Mouse (Mus musculus) common myeloid progenitor, adult 5-6 weeks (primary cell): ENCODE measurements around the gene Drg1. TPM values are rescaled to one million over a fixed set of nuclear protein-coding genes. Genes with fewer than 3 reads are reported as not detected.

Experiments used
- ATAC-seq: replicated peaks from 2 replicates; pipeline ENCODE4 v1.8.0; 2016; ENCODE audit warnings: low read depth, mild to moderate bottlenecking, moderate TSS enrichment, inconsistent platforms; ENCODE audit not compliant: poor library complexity, severe bottlenecking
- total RNA-seq: library from RNA; stranded (forward); fragments of 200-1000, 187-1606 nt; gene quantifications from 2 replicates; pipeline ENCODE4 v1.2.3, GENCODE M21; 2017

The Drg1 gene
- total RNA-seq, 1 experiment from 2014 or later: 277 TPM

DNA sequence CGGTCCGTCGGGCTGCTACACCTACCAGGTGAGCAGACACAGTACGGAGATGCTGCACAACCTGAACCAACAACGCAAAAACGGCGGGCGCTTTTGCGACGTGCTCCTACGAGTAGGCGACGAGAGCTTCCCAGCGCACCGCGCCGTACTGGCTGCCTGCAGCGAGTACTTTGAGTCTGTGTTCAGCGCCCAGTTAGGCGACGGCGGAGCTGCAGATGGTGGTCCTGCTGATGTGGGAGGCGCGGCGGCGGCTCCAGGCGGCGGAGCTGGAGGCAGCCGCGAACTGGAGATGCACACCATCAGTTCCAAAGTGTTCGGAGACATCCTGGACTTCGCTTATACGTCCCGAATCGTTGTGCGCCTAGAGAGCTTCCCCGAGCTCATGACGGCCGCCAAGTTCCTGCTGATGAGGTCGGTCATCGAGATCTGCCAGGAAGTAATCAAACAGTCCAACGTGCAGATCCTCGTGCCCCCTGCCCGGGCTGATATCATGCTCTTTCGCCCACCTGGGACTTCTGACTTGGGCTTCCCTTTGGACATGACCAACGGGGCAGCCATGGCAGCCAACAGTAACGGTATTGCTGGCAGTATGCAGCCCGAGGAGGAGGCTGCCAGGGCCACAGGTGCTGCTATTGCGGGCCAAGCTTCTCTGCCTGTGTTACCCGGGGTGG lies 24.6 kb upstream of the Drg1 start:
- no peak for ATAC-seq

GRCm38 (mm10) chr11:3289803-3290639 lies 23.8 kb upstream of the Drg1 start:
- ATAC-seq: peak; percentile 19

DNA sequence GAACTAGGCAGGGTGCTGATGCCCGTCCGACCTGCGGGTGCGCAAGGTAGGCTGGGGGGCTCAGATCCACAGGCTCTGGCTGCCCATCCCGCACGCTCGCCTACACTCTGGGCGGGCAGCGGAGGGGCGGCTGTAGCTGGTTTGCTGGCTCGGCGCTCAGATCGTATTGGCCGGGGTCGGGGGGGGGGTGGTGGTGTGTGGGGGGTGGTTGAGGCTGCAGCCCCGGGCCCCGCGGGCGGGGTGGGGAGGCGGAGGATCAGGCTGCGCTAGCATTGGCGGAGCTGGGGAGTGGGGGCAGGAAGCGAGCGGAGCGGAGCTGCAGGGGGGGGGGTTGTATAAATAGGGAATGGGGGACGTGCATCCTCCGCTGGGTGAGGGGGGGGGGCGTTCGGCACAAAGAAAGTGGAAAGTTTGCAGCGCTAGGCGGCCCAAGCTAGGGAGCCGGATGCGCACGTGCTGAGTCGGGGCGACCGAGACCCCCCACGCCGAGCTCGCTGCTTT lies 23.1 kb upstream of the Drg1 start:
- ATAC-seq: peak; percentile 30

DNA sequence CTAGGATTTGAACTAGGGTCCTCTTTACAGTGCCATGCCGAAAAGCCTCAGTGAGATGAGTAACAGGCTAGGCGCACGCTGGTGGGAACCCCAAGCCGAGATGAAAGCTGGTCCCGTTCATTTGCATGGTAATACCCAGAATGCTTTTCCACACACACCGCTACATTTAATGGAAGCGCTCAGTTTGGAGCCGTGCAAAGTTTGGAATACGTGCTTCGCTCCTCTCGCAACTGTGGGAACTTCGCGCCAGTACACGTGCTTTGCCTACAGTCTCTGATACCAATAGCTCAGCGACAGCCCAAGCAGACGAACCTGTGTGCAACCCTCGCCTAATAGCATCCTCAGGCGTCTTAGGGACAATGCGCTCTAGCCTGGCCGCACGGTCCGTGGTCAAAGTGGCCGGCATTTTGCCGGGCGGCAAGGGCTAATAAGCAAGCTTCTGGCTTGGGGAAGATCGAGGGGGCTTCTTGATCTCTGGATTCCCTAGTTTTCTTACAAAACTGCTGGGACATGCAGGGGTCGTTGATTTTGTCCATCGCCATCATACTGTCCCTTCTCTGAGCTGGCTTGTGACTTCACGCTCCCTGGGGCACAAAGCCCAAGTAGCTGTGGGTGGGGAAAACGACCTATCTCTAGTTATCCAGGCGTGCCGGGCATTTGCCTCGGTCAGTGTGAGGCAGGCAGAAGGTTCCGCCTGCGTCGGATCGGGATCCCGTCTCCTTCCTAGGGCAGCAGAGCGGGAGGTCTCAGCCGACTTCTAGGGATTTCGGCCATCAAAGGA lies 22.5 kb upstream of the Drg1 start, which contains the start of gene Patz1:
Gene Patz1, plus strand, starts transcription at position 354 of the 781 bp plus-strand sequence.
- ATAC-seq: peak; percentile 15

- ATAC-seq: no peak
These were observed 21.7 kb upstream of the Drg1 start for GRCm38 (mm10) chr11:3287921-3288320.

- no peak for ATAC-seq
These were observed 20.9 kb upstream of the Drg1 start for GRCm38 (mm10) chr11:3287131-3287530.

DNA sequence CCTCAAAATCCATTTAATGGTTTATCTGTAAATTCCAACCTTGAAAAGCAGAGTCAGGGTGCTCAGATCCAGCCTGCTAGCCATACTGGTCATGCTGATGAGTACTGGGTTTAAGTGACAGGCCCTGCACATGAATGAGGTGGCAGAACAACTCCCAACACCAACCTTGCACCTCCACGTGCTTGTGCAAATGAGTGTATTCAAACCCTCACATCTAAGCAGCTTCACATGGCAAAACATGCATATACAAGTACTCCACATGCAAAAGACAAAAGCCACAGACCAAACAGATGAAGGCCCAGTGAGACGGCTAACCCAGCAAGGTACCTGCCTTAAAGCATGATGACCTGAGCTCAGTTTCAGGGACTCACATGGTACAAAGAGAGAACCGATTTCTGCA lies 19.7 kb upstream of the Drg1 start:
- no peak for ATAC-seq

DNA sequence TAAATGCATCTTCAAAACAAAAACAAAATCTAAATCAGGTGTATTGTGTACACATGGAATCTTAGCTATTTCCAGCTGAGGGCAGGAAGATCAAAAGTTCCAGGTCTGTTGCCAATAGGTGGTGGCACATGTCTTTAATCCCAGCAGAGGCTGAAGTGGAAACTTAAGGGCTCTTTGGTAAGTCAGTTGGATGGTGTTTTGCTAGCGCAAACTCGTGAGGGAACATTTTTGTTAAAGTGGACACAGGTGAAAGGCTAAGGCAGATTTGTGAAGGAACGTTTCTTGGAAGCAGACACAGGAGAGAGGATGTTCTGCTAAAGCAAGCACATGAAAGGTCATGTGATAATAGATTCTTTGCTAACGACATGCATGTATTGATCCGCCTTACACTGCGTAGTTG lies 17.4 kb upstream of the Drg1 start:
- ATAC-seq: no peak

GRCm38 (mm10) chr11:3282887-3283286 lies 16.7 kb upstream of the Drg1 start:
- ATAC-seq: no peak

DNA sequence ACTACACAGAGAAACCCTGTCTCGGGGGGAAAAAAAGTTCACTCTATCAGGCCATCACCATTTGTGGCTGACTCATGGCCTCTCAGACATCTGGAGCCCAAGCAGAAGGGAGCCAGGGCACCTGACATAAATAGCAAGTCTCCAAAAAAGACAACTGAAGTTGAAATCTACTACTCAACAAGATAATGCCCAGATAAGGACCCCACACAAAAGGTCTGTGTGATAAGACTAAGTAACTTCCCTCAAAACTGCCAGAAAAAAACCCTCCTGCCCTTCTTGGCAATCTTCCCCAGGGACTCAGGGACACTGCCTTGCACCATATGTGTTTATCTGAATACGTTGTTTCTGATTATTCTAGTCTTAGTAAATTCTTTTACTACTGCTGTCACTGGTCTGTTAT lies 13.5 kb upstream of the Drg1 start:
- ATAC-seq: peak; percentile 56

DNA sequence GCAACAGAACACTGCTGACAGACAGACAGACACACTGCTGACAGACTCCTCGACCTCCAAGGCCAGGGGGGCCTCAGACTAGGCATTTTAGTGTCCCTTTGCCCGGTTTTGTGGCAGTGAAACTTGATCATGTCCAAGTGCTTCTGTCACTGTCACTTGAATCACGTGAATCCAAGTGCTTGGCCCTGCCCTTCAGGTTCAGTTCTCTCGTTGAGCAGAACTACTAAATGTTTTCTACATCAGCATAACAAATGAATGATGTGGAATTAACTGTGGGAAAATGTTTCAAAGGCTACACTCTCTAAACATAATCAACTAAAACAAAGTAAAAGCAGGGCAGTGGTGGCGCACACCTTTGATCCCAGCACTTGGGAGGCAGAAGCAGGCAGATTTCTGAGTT lies 12.1 kb upstream of the Drg1 start:
- no peak for ATAC-seq

DNA sequence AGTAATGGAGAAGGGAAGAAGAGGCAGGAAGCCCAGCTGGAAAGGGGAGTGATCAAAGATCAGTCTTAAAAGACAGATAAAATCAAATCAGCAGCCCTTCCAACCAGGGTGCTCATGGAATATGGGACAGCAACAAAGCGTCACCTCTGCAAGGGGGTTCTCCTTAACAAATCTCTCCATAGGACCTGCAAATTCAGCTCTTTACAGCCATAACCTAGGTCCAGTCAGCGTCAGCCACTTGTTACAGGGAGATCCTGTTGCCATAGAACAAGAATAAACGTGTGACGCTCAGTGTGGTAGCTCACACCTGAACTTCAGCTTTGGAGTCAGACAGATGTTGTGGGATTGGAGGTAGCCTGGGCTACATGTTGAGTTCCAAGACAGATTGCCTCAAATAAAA lies 3.0 kb upstream of the Drg1 start:
- ATAC-seq: no peak

DNA sequence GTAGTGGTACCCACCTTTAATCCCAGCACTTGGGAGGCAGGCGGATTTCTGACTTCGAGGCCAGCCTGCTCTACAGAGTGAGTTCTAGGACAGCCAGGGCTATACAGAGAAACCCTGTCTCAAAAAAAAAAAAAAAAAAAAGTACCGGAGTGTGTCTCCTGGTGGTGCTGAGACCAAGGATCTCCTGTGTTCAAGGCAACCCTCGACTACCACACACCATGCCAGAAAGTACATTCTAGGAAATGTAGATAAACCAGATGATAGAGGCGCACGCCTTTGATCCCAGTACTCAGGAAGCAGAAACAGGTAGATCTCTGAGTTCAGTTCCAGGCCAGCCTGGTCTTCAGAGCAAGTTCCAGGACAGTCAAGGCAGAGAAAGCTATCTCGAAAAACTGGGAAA lies 918 bp upstream of the Drg1 start:
- ATAC-seq: no peak

- no peak for ATAC-seq
These were observed 730 bp downstream of the Drg1 start for GRCm38 (mm10) chr11:3265291-3266078.

GRCm38 (mm10) chr11:3259537-3259936 lies 6.7 kb downstream of the Drg1 start:
- ATAC-seq: no peak

DNA sequence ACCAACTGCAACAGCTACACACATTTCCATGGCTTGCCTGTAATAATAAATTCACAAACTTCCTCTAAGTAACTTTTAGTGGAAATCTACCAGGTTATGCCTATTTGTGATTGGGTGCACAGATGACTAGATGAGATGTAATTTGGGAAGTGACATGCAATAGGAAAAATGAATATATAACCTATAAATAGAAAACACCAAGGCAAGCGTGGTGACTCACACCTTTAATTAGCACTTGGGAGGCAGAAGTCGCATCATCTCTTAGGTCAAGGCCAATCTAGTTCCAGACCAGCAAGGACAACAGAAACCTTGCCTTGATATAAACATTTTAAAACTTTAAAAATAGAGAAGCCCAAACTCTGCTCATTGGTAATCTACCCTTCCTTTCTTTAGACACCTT lies 18.8 kb downstream of the Drg1 start:
- ATAC-seq: no peak

DNA sequence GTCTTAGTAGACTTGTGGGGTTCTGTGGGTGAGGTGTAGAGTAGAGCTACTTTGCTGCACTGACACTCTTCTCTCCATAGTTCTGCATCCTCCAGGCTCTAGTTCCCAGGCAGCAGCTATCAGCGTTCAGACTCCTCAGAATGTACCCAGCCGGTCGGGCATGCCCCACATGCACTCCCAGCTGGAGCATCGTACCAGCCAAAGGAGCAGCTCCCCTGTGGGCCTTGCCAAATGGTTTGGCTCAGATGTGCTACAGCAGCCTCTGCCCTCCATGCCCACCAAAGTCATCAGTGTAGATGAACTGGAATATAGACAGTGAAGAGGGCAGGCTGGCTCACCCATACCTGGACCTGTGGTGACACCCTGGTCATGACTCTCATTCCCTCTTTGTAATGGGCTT lies 22.4 kb downstream of the Drg1 start:
- no peak for ATAC-seq

GRCm38 (mm10) chr11:3242395-3242794 lies 23.8 kb downstream of the Drg1 start:
- no peak for ATAC-seq

DNA sequence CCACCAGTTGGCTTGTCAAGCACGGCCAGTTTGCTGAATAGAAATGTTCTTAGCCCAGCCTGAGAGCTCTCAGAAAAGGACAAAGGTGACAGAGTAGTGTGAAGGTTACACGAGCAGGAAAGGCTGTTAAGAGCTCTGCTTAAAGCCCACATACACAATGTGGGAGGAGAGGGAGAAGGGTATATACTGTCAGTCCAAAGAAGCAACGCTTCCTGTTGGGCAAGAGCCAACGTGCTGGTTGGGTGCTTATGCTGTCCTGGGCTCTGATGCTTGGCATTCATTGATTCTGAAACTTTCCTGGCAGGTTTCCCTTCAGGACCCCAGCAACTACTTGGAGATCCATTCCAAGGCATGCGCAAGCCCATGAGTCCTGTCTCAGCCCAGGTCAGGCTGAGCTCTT lies 30.9 kb downstream of the Drg1 start:
- no peak for ATAC-seq

GRCm38 (mm10) chr11:3233704-3234103 lies 32.5 kb downstream of the Drg1 start:
- no peak for ATAC-seq
